Mouse (Mus musculus) layer of hippocampus, adult 8-10 months (tissue): Measurements from ENCODE around the gene Upf1. TPM values are rescaled to one million over a fixed set of nuclear protein-coding genes. Genes with fewer than 3 reads are reported as not detected.

ENCODE experiments used
- DNase-seq, 2 experiments: peaks; one replicate each; pipeline ENCODE4 v3.0.0; 2022; ENCODE audit warnings: low spot score in 2 of 2
- total RNA-seq, 4 experiments: library from RNA; stranded (reverse); gene quantifications; 2 replicates each; pipeline ENCODE4 v1.2.4; 2022

Upf1 gene
- 10 to 100 TPM; 57.9 to 73.1 (median 65.4) TPM for total RNA-seq

GRCm38 (mm10) chr8:70353194-70353817 lies at the start of gene Upf1:
Gene Upf1, minus strand, starts transcription at chr8:70353278.
- peak; percentile 98 to 99 for DNase-seq

DNA sequence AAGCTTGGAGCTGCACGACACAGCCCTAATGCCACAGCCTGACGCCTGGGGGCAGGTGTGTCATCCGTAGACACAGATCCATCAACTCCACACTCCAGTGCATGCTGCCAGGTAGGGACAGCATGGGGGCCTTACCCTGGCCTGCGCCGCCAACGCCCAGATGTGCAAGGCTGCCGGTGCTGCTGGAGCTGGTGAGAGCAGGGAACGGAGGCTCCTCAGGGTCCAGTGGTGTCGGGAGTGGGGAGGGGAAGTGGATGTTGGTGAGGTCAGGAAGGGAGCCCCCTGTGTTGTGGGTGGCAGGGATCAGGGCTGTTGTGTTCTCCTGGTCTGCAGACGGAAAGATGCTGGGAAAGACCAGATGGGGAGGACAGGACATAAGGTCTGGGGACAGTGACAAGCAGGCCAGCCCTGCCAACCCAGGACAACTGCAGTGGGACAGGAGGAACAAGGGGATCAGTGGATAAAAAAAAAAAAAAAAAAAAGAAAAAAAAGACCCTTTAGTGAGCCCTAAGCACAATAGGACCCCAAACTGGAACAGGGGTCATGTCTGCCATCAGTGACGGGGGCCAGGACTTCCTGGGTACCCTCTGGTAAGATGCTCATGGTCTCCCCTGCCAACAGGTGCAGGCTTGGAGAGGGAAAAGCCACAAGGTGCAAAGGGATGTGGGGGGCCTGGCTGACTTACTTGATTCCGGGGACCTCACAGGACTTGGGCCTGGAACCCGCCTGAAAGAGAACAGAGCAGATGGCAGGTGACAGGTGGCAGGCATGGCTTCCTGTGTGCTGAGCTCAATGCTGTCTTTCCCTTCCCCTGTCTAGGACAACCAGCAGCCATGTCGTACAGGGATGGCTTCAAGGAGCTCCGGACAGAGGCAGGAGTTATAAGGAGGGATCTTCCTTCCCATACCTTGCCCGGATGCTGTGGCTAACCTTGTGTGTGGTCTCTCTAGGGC lies 44.8 kb upstream of the Upf1 start:
- DNase-seq, result no peak

GRCm38 (mm10) chr8:70396184-70396583 lies 43.1 kb upstream of the Upf1 start:
- DNase-seq, result no peak

DNA sequence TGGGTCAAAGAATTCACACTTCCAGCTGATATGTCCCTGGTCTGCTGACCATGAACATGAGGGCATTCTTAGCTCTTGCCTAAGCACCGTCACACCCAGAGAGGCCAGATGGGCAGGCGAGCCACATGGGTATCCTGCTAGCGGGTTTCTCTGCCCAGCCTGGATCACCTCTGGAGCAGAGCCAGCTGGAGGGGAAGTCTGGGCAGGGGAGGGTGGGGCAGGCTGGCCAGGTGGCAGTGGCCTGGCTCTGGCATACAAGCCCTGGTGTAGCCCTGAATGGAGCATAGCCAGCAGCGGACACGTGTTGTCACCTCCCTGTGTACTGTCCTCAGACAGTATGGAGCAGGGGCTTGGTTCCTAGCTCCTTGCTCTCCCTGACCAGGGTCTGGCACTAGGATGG lies 42.6 kb upstream of the Upf1 start:
- no peak for DNase-seq

- DNase-seq, result no peak
Observed at GRCm38 (mm10) chr8:70394269-70394998, 41.4 kb upstream of the Upf1 start.

- DNase-seq, result no peak
Observed at GRCm38 (mm10) chr8:70393087-70393486, 40.0 kb upstream of the Upf1 start.

DNA sequence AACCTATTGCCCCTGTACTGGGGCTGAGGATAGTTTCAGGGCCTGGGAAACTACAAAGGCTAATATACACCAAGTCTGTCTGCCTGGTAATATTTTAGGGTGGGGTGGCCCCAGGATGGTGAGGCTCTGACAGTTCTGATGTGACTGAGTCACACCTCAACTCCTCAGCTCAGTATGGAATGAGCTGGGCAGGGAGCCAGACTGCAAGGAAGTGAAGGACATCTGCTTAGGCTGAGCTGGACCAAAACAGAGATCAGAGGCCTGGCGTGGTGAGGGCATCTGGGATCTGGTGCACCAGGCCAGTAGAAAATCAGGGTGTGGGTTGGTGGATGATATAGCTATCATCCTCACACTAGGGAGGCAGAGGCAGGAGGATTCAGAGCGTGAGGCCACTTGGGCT lies 36.6 kb upstream of the Upf1 start:
- no peak for DNase-seq

- peak; percentile 57 to 70 for DNase-seq
Observed at GRCm38 (mm10) chr8:70383287-70383686, 30.2 kb upstream of the Upf1 start.

- DNase-seq, result peak in 1 of 2 experiments; percentile 44
Observed at GRCm38 (mm10) chr8:70380069-70380468, 27.0 kb upstream of the Upf1 start.

GRCm38 (mm10) chr8:70377049-70377448 lies 24.0 kb upstream of the Upf1 start:
- no peak for DNase-seq

- DNase-seq, result no peak
Observed at GRCm38 (mm10) chr8:70376275-70376741, 23.2 kb upstream of the Upf1 start.

DNA sequence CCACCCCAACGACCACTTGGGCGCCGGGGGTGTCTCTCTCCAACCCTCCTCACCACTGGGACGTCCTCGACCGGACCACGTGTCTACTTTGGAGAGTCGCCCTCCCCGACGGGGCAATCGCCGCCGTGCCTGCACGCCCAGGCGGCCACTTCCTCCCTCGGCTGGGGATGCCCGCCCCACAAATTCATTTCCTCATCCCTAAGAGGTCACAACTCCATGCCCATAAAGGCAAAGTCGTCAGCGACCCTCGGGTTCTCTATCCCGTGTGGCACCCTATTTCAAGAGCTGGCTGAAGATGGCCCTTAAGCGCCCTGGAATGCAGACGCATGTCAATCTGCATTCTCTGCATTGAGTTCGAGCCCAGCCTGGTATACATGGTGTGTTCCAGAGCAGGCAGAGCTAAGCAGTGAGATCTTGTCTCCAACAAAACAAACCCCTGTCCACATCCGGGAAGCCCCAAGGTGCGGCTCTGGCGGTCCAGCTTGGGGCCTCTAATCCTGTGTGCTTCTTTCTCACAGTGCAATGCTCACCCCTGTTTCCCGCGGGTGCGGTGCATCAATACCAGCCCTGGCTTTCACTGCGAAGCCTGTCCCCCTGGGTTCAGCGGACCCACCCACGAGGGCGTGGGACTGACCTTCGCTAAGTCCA lies 22.3 kb upstream of the Upf1 start:
- no peak for DNase-seq

DNA sequence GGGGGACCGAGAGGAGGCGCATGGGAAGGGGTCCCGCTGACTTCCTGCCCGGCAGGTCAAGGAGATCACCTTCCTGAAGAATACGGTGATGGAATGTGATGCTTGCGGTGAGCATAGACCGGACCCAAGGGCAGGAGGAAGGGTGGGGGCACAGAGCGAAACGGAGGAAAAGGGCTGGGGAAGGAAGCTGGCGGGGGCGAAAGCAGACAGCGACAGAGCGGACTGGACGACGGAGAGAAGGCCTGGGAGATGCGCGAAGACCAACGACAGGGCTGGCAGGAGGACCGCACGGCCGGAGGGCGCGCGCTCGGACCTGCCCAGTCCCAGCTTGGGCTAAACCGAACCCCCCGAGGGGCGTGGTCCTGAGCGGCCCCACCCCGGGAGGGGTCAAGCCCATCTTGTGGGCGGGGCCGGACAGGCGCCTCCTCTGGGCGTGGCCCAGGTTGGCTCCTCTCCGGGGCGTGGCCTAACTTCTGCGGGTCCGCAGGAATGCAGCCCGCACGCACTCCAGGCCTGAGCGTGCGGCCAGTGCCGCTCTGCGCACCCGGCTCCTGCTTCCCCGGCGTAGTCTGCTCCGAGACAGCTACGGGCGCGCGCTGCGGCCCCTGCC lies 21.3 kb upstream of the Upf1 start:
- DNase-seq, result no peak

DNA sequence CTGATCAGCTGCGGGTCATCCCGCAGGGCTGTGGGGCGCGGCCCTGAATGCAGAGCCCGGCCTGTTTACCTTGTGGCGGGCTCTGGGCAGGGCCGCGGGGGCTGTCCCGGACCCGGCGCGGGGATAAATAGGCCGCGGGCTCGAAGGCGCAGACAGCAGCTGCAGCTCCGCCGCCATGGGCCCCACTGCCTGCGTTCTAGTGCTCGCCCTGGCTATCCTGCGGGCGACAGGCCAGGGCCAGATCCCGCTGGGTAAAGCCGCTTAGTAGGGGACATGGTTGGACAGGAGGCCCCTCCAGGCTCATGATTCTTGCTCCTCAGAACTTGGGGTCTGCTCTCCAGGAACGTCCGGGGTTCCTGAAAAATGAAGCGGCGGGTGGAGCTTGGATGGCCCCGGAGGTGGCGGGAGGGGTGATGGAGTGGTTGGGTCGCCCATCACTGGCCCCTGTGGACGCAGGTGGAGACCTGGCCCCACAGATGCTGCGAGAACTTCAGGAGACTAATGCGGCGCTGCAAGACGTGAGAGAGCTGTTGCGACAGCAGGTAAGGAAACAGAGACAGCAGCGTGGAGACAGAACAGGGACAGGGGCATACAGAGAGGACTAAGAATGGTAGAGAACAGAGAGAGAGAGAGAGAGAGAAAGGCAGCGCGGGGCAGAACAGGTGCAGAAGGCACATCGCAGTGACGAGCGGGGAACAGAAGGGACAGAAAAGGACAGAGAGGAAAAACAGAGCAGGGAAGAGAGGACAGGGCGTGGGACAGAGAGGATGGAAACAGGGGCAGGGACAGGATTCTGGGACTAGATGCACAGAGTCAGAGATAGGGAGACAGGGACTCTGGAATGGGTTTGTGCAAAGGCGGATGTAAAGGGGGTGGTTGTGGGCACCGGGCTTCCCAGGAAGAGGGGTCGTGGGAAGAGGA lies 20.6 kb upstream of the Upf1 start, which contains the start of gene Comp:
Gene Comp (plus strand): TSS at position 162 of the 921 bp plus-strand sequence.
- no peak for DNase-seq

DNA sequence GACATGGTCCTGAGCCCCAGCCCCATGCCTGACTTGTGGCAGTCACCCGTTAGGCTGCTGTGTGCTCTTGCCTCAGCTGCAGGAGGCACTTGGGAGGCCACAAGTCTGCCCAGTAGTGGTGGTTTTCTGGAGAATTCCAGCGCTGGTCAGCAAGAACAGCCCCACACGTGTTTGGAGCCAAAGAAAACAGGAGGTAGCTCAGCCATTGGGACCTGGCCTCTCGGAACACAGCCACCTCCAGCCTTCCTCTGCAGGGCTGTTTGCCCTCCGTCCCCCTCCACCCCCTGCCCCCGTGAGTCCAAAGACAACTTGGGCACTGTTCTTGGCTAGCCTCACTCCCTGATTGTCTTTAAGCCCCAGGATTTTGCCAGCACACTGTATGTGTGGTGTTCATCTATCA lies 18.9 kb upstream of the Upf1 start:
- no peak for DNase-seq

- DNase-seq, result no peak
Observed at GRCm38 (mm10) chr8:70370476-70370875, 17.4 kb upstream of the Upf1 start.

- DNase-seq, result no peak
Observed at GRCm38 (mm10) chr8:70366588-70366987, 13.5 kb upstream of the Upf1 start.

GRCm38 (mm10) chr8:70364066-70364465 lies 11.0 kb upstream of the Upf1 start:
- DNase-seq, result no peak

DNA sequence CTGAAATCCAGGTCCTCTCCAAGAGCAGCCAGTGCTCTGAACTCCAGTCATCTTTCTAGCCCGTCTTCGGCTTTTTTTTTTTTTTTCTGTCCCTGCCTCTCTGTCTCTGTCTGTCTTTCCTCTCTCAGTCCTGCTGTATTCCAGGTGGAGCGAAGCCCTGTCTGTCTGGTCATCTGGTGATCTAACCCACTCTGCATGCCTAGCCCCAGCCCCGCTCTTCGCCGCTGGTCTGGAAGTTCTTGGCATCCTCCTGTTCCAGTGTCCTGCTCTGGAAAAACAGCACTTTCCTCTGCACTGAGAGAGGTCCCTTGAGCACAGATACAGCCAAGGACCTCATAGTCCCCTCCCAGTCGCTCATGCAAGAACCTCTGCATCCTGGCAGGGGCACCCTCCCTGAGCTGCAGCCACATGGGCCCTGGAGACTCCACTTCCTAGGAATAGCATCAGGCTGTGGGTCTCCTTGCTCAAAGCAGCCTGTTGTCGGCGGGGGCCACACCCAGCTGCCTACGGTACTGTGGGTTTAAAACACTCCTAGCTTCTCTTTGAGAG lies 8.5 kb upstream of the Upf1 start:
- DNase-seq, result no peak
